Mouse (Mus musculus) ES-E14 (cell line): ENCODE measurements at regions not wholly inside any gene's neighbourhood (a gene's known extent, or its start where the extent isn't known, plus 50 kb on each side); places are given as distances from the start of the nearest gene placed in this dataset.

Experiments
- DNase-seq: peaks from one replicate; pipeline ENCODE4 v3.0.0-alpha.2; 2013; ENCODE audit warnings: low read depth, low spot score
- H3K27ac ChIP-seq: 2 replicates; pipeline ENCODE4 v1.5.1; 2012; ENCODE audit warnings: low read depth, mild to moderate bottlenecking, low read length, moderate library complexity, mixed read lengths; ENCODE audit not compliant: poor library complexity, insufficient read depth, severe bottlenecking
- H3K36me3 ChIP-seq: 2 replicates; pipeline ENCODE4 v1.6.1; 2012; ENCODE audit warnings: mild to moderate bottlenecking, low read length, moderate library complexity, mixed read lengths; ENCODE audit not compliant: control insufficient read depth, poor library complexity, insufficient read depth, severe bottlenecking
- H3K4me1 ChIP-seq, 2 experiments: fragments of 150-350 bp in 1 of 2; sonication (generic) in 1 of 2; 2 replicates each; pipeline ENCODE4 v1.6.1; 2012; ENCODE audit warnings: low read length in 2 of 2, mild to moderate bottlenecking in 1 of 2, mixed read lengths in 1 of 2; ENCODE audit not compliant: control insufficient read depth in 2 of 2, insufficient read depth in 2 of 2, poor library complexity in 1 of 2
- H3K4me3 ChIP-seq, 2 experiments: fragments of 150-350 bp in 1 of 2; sonication (generic) in 1 of 2; 2 replicates each; pipeline ENCODE4 v1.5.1; 2012; ENCODE audit warnings: low read length in 2 of 2, low read depth in 1 of 2, mild to moderate bottlenecking in 1 of 2, mixed read lengths in 1 of 2; ENCODE audit not compliant: insufficient read depth in 1 of 2, poor library complexity in 1 of 2, severe bottlenecking in 1 of 2
- H3K9ac ChIP-seq: 2 replicates; pipeline ENCODE4 v1.6.1; 2012; ENCODE audit warnings: low read depth, mild to moderate bottlenecking, low read length, mixed read lengths; ENCODE audit not compliant: poor library complexity, insufficient read depth, severe bottlenecking
- H3K9me3 ChIP-seq: fragments of 150-350 bp; sonication (generic); 2 replicates; pipeline ENCODE4 v1.6.1; 2012; ENCODE audit warnings: low read depth, mild to moderate bottlenecking, low read length; ENCODE audit not compliant: control insufficient read depth, insufficient read depth
- CHD2 ChIP-seq: IDR thresholded peaks from 2 replicates; pipeline ENCODE4 v1.6.1; 2014; ENCODE audit warnings: mild to moderate bottlenecking, low read depth, low read length, inconsistent platforms
- HCFC1 ChIP-seq: IDR thresholded peaks from 2 replicates; pipeline ENCODE4 v1.6.1; 2012; ENCODE audit warnings: low read length, inconsistent platforms, borderline replicate concordance; ENCODE audit not compliant: insufficient read depth
- MAFK ChIP-seq: IDR thresholded peaks from 2 replicates; pipeline ENCODE4 v1.6.1; 2014; ENCODE audit warnings: mild to moderate bottlenecking, low read depth, low read length, inconsistent platforms; ENCODE audit not compliant: insufficient read depth
- ZC3H11A ChIP-seq: IDR thresholded peaks from 2 replicates; pipeline ENCODE4 v1.6.1; 2012; ENCODE audit warnings: low read depth, mild to moderate bottlenecking, inconsistent platforms, low read length, borderline replicate concordance
- ZNF384 ChIP-seq: IDR thresholded peaks from 2 replicates; pipeline ENCODE4 v1.6.1; 2012; ENCODE audit warnings: low read depth, low read length, inconsistent platforms
- in situ Hi-C, 2 experiments: fragments of 600-800 bp; cut with MboI; formaldehyde crosslinking; loops; one replicate each; pipeline ENCODE4 v1.15.1; 2025; ENCODE audit warnings: low sequenced_read_pairs in 2 of 2, inconsistent platforms in 1 of 2; ENCODE audit not compliant: unreplicated experiment in 2 of 2

- H3K4me1 ChIP-seq = no peaks in the 10 kb centered on the region
- no peak for DNase-seq
- no peak overlapping the region for H3K27ac ChIP-seq
- no peak overlapping the region for H3K9ac ChIP-seq
- no peaks in the 10 kb centered on the region for H3K9me3 ChIP-seq
- in situ Hi-C loops = no loop called here
- TF ChIP-seq HCFC1 (no peak), MAFK (no peak), ZNF384 (no peak), CHD2 (no peak), ZC3H11A (no peak)
- H3K4me3 ChIP-seq = no peak overlapping the region
- no peaks in the 10 kb centered on the region for H3K36me3 ChIP-seq
These were observed 832.7 kb upstream of the Fam160b2 start for GRCm38 (mm10) chr14:71432364-71432763.
